Mouse (Mus musculus) lung, adult 2 months (tissue): Measurements from ENCODE around the gene Ten1. TPM values are rescaled to one million over a fixed set of nuclear protein-coding genes. Genes with fewer than 3 reads are reported as not detected.

ENCODE experiments used
- DNase-seq: peaks from one replicate; pipeline ENCODE4 v3.0.0; 2022
- H3K4me1 ChIP-seq: fragments of 200-500 bp; 2 replicates; pipeline ENCODE4 v1.6.1; 2011; ENCODE audit warnings: low read length; ENCODE audit not compliant: control insufficient read depth, insufficient read depth
- H3K4me3 ChIP-seq: fragments of 200-500 bp; replicated peaks from 2 replicates; pipeline ENCODE3; 2011; ENCODE audit warnings: low read depth, mild to moderate bottlenecking, control low read depth, low read length; ENCODE audit errors: extremely low read depth
- CTCF ChIP-seq: fragments of 200-500 bp; IDR thresholded peaks from 2 replicates; pipeline ENCODE4 v1.5.1; 2011; ENCODE audit warnings: mild to moderate bottlenecking, low read length, control low read depth; ENCODE audit not compliant: insufficient read depth
- POLR2A ChIP-seq: fragments of 200-500 bp; IDR thresholded peaks from 2 replicates; pipeline ENCODE4 v1.6.1; 2011; ENCODE audit warnings: low read depth, mild to moderate bottlenecking, control low read depth, low read length, borderline replicate concordance; ENCODE audit errors: extremely low read depth
- WGBS: fragments of 180-500 bp; shearing (Covaris S2); methylation state at CpG from one replicate; pipeline ENCODE4 v1.1.7; 2018; 5-methylcytosine and 5-hydroxymethylcytosine counted together
- polyA plus RNA-seq: library from polyadenylated mRNA; depleted of rRNA; stranded (reverse); fragments of >200 nt; gene quantifications from 2 replicates; pipeline ENCODE4 v1.2.3, GENCODE M21; 2012

Ten1 gene
- polyA plus RNA-seq, 1 experiment, result 29.3 TPM

DNA sequence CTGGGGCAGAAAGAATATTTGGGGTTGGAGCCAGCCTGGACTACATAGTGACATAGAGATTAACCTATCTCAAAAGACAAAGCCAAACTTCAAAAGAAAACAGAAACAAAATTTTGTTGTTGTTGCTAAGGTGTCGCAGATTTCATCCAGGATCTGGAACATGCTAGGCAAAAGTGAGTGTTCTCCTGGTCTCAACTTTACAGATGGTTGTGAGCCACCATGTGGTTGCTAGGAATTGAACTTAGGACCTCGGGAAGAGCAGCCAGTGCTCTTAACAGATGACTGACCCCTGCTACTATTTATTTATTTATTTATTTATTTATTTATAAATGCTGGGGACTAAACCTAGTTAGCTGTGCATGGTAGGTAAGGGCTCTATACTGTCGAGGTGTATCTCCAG is 2.3 kb upstream of the Ten1 start:
- peaks cover 16% of the 10 kb centered on the region for H3K4me1 ChIP-seq
- no peak for DNase-seq
- H3K4me3 ChIP-seq, result no peak overlapping the region
- no peak for TF ChIP-seq POLR2A
- no peak for TF ChIP-seq CTCF
- WGBS, result 77% methylated on average over 3 of the region's 3 CpGs

DNA sequence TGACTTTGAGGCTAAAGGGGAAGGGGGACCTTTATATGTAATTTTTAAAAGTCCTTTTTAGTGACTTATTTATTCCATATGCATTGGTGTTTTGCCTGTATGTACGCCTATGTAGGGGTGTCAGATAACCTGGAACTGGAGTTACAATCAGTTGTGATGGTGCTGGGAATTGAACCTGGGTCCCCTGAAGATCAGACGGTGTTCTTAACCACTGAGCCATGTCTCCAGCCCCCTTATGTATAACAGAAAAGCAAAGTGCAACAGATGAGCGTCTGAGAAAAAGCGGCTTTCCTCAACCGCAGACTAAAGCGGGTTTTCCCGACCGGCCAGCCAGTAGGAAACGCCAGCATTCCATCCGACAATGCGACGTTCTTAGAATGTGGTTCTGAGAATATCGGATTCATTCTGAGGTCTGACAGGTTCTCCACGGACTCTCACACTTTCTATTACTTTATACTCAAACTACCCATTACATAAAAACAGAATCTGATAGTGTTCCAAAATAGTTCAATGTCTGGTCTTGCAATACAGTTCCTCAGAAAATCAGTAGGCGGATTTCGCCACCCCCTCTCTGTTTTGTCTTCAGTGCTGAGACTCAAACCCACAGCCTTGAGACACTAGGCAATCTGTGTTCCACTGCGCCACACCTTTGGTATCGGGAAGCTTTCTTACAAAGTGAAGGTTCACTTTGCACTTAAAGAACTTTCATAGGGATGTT is 1.6 kb upstream of the Ten1 start:
- WGBS, result 93% methylated on average over 18 of the region's 18 CpGs
- no peak for DNase-seq
- no peak for TF ChIP-seq POLR2A
- no peak for TF ChIP-seq CTCF
- H3K4me1 ChIP-seq, result peaks cover 16% of the 10 kb centered on the region
- H3K4me3 ChIP-seq, result no peak overlapping the region

DNA sequence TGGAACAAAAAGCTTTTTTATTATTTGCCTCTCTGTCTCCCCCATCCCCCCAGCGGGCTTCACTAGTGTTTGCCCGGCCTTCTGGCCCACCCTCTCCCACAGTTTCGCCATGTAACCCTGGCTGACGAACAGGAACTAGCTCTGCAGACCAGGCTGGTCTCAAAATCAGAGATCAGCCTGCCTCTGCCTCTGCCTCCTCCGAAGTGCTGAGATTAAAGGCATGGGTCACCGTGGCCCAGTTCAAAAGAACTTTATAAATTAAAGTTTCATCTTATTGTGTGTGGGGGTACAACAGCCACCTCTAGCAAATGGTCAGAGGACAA is 1.1 kb upstream of the Ten1 start:
- no peak for DNase-seq
- Histone ChIP-seq H3K4me3 (peak overlapping the region; percentile 39), H3K4me1 (peaks cover 16% of the 10 kb centered on the region)
- 76% methylated on average over 6 of the region's 6 CpGs for WGBS
- TF ChIP-seq CTCF, result no peak
- no peak for TF ChIP-seq POLR2A

DNA sequence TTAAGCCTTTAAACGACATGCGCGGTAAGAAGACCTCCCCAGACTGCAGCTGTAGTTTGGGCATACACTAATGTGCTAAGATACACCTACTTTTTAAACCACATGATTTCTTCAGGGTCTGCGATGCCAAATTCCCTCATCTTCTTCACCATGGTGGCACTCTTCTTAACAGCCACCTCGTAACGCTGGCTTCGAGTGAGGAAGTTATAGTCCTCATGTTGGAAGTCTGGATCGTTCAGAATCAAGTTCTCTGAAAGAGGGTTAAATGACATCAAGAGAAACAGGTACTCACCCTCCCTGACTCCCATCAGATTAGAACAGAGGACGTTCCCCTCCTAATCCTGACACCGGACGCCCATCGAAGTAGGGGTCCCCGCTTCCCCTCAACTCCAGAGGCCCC is 523 bp upstream of the Ten1 start:
- Histone ChIP-seq H3K4me1 (peaks cover 16% of the 10 kb centered on the region), H3K4me3 (peak overlapping the region; percentile 87)
- 16% methylated on average over 13 of the region's 13 CpGs for WGBS
- TF ChIP-seq CTCF, result no peak
- TF ChIP-seq POLR2A, result no peak
- DNase-seq, result no peak

DNA sequence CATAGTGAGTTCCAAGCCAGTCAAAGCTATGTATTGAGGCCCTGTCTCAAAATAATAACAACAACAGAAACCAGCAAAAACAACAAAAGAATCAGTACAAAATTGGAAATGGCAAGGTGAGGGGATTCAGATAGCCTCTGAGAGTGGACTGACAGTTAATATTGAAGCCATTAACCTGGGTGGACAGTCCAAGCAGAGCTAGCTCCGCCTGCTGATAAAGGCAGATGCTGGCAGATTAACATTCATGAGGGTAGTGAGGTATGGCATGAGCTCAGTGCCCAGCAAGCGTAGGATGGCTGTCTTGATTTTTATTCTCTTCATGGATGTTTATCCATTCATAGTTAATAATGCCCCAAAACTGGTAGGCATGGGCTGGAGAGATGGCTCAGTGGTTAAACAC is 2.5 kb downstream of the Ten1 start:
- DNase-seq, result no peak
- WGBS, result 94% methylated on average over 2 of the region's 2 CpGs
- no peak overlapping the region for H3K4me3 ChIP-seq
- no peak for TF ChIP-seq CTCF
- no peak for TF ChIP-seq POLR2A
- peaks cover 7% of the 10 kb centered on the region for H3K4me1 ChIP-seq

DNA sequence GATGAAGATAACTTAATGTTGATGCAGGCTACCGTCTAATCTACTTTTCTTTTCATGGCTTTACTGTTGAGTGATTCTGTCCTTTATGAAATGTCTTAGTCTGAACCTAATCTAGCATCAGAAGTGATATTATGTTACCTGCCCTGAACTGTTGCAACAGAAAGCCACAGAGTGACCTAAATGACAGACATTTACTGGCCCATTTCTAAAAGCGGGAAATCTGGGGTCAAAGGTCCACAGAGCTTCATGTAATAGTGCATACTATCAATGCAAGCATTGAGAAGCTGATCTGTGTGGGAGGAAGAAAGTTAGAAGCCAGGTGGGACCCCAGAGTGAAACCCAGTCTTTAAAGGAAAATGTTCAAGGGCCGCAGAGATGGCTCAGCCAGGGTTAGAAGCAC is 4.5 kb downstream of the Ten1 start:
- H3K4me1 ChIP-seq, result no peaks in the 10 kb centered on the region
- TF ChIP-seq CTCF, result no peak
- no peak for TF ChIP-seq POLR2A
- 92% methylated on average over 3 of the region's 3 CpGs for WGBS
- no peak for DNase-seq
- H3K4me3 ChIP-seq, result no peak overlapping the region

DNA sequence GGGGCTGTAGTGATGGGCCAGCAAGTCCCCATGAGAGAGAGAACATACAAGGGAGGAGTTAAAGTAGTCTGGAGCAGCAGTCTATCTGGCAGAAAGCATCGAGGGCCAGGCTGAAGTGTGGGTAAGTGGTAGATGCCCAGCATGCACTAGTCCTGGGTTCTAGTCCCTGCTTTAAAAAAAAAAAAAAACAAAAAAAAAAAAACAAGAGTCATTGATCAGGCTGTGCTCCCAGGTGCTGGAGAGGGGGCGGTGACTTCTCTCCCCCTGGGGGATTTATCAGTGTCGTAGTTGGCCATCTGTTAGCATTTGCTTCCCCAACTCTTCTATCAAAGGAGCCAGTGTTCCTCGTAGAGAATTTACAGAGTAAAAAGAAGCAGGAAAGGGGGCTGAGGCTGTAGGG is 8.0 kb downstream of the Ten1 start:
- DNase-seq, result no peak
- WGBS, result 77% methylated on average over 4 of the region's 4 CpGs
- TF ChIP-seq POLR2A, result no peak
- TF ChIP-seq CTCF, result no peak
- no peaks in the 10 kb centered on the region for H3K4me1 ChIP-seq
- H3K4me3 ChIP-seq, result no peak overlapping the region

DNA sequence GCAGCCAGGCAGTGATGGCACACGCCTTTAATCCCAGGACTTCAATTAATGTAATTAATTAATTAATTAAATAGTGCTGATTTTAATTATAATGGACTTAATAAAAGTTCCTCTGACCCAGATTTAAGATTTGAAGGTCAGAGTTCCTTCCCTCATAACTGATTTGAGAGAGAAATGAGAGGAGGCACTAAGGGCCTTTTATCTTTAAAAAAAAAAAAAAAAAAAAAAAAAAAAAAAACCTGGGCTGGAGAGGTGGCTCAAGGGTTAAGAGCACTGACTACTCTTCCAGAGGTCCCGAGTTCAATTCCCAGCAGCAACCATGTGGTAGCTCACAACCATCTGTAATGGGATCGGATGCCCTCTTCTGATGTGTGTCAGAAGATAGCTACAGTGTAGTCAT is 10.0 kb downstream of the Ten1 start:
- Histone ChIP-seq H3K4me1 (no peaks in the 10 kb centered on the region), H3K4me3 (no peak overlapping the region)
- 82% methylated on average over 3 of the region's 3 CpGs for WGBS
- DNase-seq, result no peak
- TF ChIP-seq CTCF, result no peak
- TF ChIP-seq POLR2A, result no peak

DNA sequence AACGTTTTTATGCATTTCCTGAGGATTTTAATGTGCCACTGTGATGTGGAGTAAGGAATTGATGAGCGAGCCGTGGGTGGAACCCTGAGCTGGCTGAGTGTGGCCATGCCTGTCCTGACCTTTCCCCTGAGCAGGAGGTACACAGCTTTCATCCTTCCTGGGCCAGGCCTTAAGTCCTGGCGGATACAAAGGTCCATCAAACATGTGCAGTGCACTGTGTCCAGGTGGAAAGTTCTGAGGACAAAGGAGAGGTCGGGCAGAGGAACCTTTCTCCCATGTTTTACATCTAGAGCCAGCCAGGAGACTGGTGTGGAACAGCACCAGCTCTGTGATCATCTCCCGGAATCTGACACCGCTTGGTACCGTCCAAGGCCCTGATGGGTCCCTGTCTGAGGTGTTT is 10.6 kb downstream of the Ten1 start:
- no peak overlapping the region for H3K4me3 ChIP-seq
- DNase-seq, result no peak
- H3K4me1 ChIP-seq, result no peaks in the 10 kb centered on the region
- TF ChIP-seq POLR2A (no peak), CTCF (no peak)
- WGBS, result 81% methylated on average over 8 of the region's 8 CpGs

DNA sequence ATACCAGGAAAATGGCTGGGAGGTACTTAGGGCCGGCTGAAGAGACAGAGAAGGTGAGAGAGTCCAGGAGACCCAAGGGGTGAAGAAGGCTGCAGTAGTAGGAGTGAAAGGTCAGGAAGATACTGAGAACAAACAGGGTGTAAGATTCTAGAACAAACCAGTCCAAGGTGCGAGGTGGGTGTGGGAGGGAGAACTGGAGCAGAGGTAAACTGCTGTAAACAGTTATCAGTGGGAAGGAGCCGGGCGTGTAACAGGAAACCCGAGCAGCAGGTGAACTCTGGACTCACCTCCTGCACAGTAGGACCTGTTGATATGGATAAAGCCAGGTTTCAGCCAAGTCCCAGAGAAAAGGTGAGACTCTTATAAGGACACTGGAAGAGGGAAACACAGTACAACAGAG is 12.0 kb downstream of the Ten1 start:
- Histone ChIP-seq H3K4me1 (no peaks in the 10 kb centered on the region), H3K4me3 (no peak overlapping the region)
- TF ChIP-seq CTCF, result no peak
- TF ChIP-seq POLR2A, result no peak
- 56% methylated on average over 5 of the region's 5 CpGs for WGBS
- DNase-seq, result no peak
